Mouse (Mus musculus) liver (tissue): ENCODE measurements at regions not wholly inside any gene's neighbourhood (a gene's known extent, or its start where the extent isn't known, plus 50 kb on each side); places are given as distances from the start of the nearest gene placed in this dataset.
"Not testable (repeated sequence)": the region's sequence is repeated elsewhere in the genome, so short reads cannot be mapped to it uniquely, and the experiment has no call there.

Source experiments
- DNase-seq: peaks from one replicate; pipeline ENCODE4 v3.0.0-alpha.2; 2020; ENCODE audit warnings: mixed read lengths

GRCm38 (mm10) chr9:113162897-113163874, 544.9 kb downstream of the Pdcd6ip start:
- no peak for DNase-seq

- DNase-seq: no peak
Measured at GRCm38 (mm10) chr9:113160011-113160410, 548.0 kb downstream of the Pdcd6ip start.

GRCm38 (mm10) chr9:113158080-113158479, 550.0 kb downstream of the Pdcd6ip start:
- DNase-seq: no peak

GRCm38 (mm10) chr9:113157474-113158076, 550.5 kb downstream of the Pdcd6ip start:
- DNase-seq: no peak

GRCm38 (mm10) chr9:113156707-113157106, 551.4 kb downstream of the Pdcd6ip start:
- DNase-seq: no peak

- DNase-seq: no peak
Measured at GRCm38 (mm10) chr9:113149084-113149483, 559.0 kb downstream of the Pdcd6ip start.

- no peak for DNase-seq
Measured at GRCm38 (mm10) chr9:113146571-113146970, 561.5 kb downstream of the Pdcd6ip start.

GRCm38 (mm10) chr9:113145036-113145435, 563.0 kb downstream of the Pdcd6ip start:
- DNase-seq: no peak

GRCm38 (mm10) chr9:113134611-113135010, 573.4 kb downstream of the Pdcd6ip start:
- no peak for DNase-seq

GRCm38 (mm10) chr9:113123004-113123692, 584.9 kb downstream of the Pdcd6ip start:
- no peak for DNase-seq

GRCm38 (mm10) chr9:113122253-113122749, 585.8 kb downstream of the Pdcd6ip start:
- DNase-seq: no peak

- DNase-seq: no peak
Measured at GRCm38 (mm10) chr9:113120385-113120784, 587.7 kb downstream of the Pdcd6ip start.

- DNase-seq: no peak
Measured at GRCm38 (mm10) chr9:113119721-113120120, 588.3 kb downstream of the Pdcd6ip start.

- no peak for DNase-seq
Measured at GRCm38 (mm10) chr9:113115576-113115975, 592.5 kb downstream of the Pdcd6ip start.

GRCm38 (mm10) chr9:113112753-113113152, 595.3 kb downstream of the Pdcd6ip start:
- no peak for DNase-seq

GRCm38 (mm10) chr9:113101733-113102132, 606.3 kb downstream of the Pdcd6ip start:
- DNase-seq: no peak

- DNase-seq: no peak
Measured at GRCm38 (mm10) chr9:113100641-113101040, 607.4 kb downstream of the Pdcd6ip start.

GRCm38 (mm10) chr9:113095421-113095820, 612.6 kb downstream of the Pdcd6ip start:
- DNase-seq: not testable (repeated sequence)

- no peak for DNase-seq
Measured at GRCm38 (mm10) chr9:113093863-113094390, 614.1 kb downstream of the Pdcd6ip start.

- DNase-seq: no peak
Measured at GRCm38 (mm10) chr9:113091881-113092280, 616.2 kb downstream of the Pdcd6ip start.

- DNase-seq: no peak
Measured at GRCm38 (mm10) chr9:113087786-113088185, 620.3 kb downstream of the Pdcd6ip start.

- no peak for DNase-seq
Measured at GRCm38 (mm10) chr9:113085281-113085810, 622.7 kb downstream of the Pdcd6ip start.

- no peak for DNase-seq
Measured at GRCm38 (mm10) chr9:113074866-113075265, 633.2 kb downstream of the Pdcd6ip start.
